Mouse (Mus musculus): ENCODE measurements around the gene Dab1.

Gene Dab1

GRCm38 (mm10) chr4:104782346-104782745 lies 1163.2 kb downstream of the Dab1 start:
- no peak for DNase-seq

- DNase-seq, result no peak
Observed at GRCm38 (mm10) chr4:104792111-104792510, 1173.0 kb downstream of the Dab1 start.
